8 mouse cellular contexts compared by ENCODE assay signal in genomic region chr7:90265289-90265970, GRCm38 (mm10). TPM values are rescaled to one million over a fixed set of nuclear protein-coding genes. Genes with fewer than 3 reads are reported as not detected.
DNase-seq lines count a peak whose midpoint lies in the region; ATAC-seq lines count a peak whose summit lies in the region.

Ccdc83 (minus strand) TSS chr7:90265777.

- ATAC-seq in hindbrain, embryonic 16.5 days = peak; percentile 91

- no peaks in the 10 kb centered on the region for H3K36me3 ChIP-seq in hindbrain, embryonic 16.5 days (ENCODE audit: control insufficient read depth, insufficient read depth, low read length)

- WGBS in hindbrain, embryonic 16.5 days = 6% methylated on average over 28 of the region's 28 CpGs

- peak within 1 kb of the TSS; percentile 43 for H3K9ac ChIP-seq in hindbrain, embryonic 16.5 days (ENCODE audit: low read depth, low read length)

- DNase-seq in WW6 (ENCODE audit: low read depth, low spot score) = peak; percentile 71
- DNase-seq in cerebellum, postnatal 4 days (ENCODE audit: low spot score in 2 of 2) = peak; percentile 61 to 79
- DNase-seq in gastrocnemius, adult 18-20 months (ENCODE audit: low spot score) = peak; percentile 84
- DNase-seq in left cerebral cortex, adult 11 months (ENCODE audit: low spot score) = peak; percentile 66
- DNase-seq in lung, postnatal 36 days = peak; percentile 89
- peak; percentile 90 for DNase-seq in retina, postnatal 1 day
- peak; percentile 76 for DNase-seq in thymus, postnatal 4 days

- peak within 1 kb of the TSS; percentile 66 for H3K4me2 ChIP-seq in hindbrain, embryonic 16.5 days (ENCODE audit: low read length)

- H3K4me1 ChIP-seq in hindbrain, embryonic 16.5 days (ENCODE audit: control insufficient read depth, insufficient read depth, low read depth, low read length) = peaks cover 5% of the 10 kb centered on the region; the same call in 1 of the 2 replicates

- H3K27me3 ChIP-seq in hindbrain, embryonic 16.5 days (replicated peaks; ENCODE audit: control insufficient read depth, insufficient read depth, low read length) = no peaks in the 10 kb centered on the region

- H3K4me3 ChIP-seq in hindbrain, embryonic 16.5 days (ENCODE audit: low read length) = peak within 1 kb of the TSS; percentile 33

- H3K9me3 ChIP-seq in hindbrain, embryonic 16.5 days (ENCODE audit: control insufficient read depth, low read length) = no peaks in the 10 kb centered on the region

- no peak within 1 kb of the TSS for H3K27ac ChIP-seq in hindbrain, embryonic 16.5 days (ENCODE audit: low read depth, low read length)

RNA-seq across cellular contexts. Expression of gene Ccdc83, which starts in this region (rescaled TPM):
- not detected for total RNA-seq in gastrocnemius, adult 18-20 months (2021)
- polyA plus RNA-seq in hindbrain, embryonic 16.5 days (2015; fragmentation: Nextera tagmentation; extraction: Ambion mirVana) = not detected in 2 replicates

Comparison
In these comparisons a context has a peak if more than half of its experiments do, and no peak if none do; other contexts are left out.
1. Peak in DNase-seq in gastrocnemius, adult 18-20 months; RNA of the gene not detected or under 1 TPM.
2. Peak in ATAC-seq, H3K4me3 ChIP-seq, H3K9ac ChIP-seq and H3K4me2 ChIP-seq in hindbrain, embryonic 16.5 days; RNA of the gene not detected or under 1 TPM.